Mouse (Mus musculus): ENCODE results near the gene Rfx4.

The Rfx4 gene

DNA sequence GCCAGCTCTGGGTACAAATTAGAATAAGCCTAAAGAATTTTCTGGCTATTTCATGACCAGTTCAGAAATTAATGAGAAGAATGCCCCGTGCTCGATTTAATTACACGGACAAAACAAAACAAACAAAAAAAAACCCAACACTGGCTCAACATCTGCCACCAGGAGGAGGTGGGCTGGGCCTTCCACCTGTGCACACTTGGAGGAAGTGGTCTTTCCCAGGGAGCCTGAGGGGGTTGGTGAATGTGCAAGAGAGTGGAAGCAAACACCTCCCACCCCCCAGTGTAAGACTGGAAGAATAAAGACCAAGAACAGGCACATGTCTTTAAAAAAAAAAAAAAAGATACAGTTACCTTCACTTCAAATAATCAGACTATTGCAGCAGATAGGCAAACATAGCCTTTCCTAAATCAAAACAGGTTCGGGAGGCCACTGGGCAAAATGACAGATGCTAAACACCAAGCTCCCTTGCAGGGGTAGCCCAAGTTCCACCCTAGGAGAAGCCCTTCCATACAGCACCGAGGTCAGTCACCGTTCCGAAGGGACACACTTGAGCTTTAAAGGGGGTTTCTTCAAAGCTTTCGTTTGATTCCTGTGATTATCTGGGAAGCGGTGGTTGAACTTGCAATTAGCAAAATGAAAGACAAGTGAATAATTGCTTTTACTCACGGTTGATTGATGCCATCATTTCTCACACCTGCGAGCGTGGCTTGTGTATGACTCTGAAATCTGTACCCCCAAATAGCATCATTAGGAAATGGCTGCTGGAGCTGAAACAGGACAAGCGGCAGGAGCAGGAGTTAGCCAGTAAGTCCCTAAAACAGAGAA lies 103.9 kb downstream of the Rfx4 start:
- DNase-seq (ENCODE audit: extremely low read depth, low read depth) = no peak

DNA sequence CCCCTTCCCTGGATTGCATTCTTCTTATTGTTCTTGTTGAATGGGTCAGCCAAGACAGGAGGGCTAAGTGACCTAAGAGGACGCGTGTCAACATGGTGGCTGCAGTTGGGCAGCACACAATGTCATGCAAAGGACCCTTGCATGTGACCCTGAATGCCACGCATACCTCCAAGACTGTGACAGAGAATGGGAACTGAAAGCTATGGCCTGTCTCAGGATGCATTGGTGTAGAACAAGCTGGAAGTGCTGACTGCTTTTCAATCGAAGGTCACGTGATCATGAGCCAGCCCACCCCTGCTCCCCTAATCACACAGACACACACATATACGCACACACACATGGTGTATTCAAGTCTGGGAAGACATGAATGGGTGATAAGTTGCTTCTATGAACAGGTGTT lies 107.6 kb downstream of the Rfx4 start:
- no peak for DNase-seq (ENCODE audit: extremely low read depth, low read depth)

DNA sequence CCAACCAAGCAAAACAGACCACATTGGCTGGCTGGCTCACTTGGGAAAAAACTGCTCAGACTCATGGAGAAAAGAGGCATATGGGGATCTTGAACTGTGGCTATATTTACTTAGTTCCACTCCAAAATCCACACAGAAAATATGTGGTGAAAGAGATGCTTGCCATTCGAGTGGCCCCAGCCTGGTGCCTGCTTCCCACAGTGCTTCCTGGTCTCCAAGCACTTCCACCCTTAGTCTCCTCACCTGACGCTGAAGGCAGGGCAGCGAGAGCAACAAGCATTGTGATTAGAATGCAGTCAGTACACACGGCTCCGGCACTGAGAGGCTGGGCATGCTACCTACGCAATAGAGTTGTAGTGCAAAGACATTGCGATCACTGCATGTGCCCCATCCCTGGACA lies 111.7 kb downstream of the Rfx4 start:
- DNase-seq (ENCODE audit: extremely low read depth, low read depth) = no peak

DNA sequence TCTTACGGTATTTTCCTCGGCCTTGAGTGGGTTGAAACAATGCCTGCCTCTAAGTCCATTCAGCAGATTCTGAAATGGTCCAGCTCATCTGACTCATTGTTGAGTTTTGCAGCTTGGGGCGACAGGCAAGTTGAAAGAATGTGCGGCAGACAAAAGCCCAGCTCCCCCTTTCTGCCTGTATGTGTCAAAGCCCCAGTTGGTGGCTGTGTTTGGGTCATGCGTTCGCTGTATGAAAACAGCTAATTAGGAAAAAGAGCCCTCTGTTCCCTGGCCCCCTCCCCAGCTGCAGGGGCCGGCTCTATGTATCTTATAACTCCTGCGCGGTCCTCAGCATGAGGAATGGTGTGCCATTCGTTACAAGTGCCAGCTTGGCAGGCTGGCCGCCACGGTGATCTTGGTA lies 115.4 kb downstream of the Rfx4 start:
- DNase-seq (ENCODE audit: extremely low read depth, low read depth) = no peak

DNA sequence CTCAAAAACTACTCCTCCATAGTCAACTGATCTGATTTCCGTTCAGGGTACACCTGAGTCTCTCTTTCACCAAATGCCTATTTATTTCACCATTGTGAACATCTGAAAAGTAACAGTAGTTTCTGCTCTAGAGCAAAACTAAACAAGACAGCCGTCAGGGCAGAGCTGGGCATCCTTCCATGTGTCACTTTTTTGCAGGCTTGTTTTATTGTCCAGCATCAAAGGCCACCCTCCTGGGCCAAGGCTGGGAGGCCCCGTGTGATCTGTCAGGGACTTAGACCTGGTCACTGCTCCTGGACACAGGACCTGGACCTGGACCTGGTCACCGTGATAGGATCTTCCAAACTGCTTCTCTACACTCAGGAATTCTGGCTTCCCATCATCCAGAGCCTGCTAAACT lies 116.1 kb downstream of the Rfx4 start:
- DNase-seq (ENCODE audit: extremely low read depth, low read depth) = no peak

DNA sequence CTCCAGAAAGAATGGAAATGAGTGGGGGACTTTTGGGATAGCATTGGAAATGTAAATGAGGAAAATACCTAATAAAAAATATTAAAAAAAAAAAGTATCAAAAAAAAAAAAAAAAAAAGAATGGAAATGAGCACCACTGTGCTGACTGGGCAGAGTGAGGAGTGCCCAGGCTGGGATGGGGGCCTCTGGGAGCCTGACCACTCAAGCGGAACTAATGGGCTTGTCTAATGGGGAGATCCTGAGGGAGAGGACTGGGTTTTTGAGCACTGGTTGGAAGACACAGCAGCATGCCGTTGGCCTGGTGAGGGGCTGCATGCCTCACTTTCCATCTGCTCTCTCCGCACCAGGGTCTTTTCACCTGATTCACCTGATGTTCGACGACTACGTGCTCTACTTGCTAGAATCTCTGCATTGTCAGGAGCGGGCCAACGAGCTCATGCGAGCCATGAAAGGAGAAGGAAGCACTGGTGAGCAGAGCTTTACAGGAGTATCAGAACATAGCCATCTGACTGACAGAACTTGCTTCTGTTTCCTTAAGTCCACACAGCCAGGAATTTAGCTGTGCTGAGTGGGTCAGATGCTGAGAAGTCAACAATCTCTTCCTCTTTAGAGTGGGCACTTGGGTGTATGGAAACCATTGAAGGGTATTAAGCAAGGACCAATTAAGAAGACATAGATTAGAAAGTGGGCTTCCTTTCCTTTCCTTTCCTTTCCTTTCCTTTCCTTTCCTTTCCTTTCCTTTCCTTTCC lies 124.1 kb downstream of the Rfx4 start:
- DNase-seq (ENCODE audit: extremely low read depth, low read depth) = no peak

DNA sequence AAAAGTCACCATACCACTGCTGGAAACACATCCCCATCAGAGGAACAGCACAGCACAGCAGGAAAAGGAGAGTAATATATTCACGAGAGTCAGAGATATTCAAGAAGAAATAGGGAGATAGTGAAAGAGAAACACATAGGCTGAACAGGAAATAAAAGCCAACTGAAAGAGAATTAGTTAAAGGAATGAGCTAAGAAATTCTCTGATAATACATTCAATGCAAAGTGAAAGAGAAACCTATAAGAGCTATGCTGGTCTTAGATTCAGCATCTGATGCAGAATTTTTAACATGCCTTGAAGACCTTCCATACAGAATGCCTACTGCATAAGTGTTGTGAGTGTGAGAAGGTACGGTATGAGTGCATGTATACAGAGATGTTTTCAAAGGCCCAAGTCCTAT lies 126.7 kb downstream of the Rfx4 start:
- DNase-seq (ENCODE audit: extremely low read depth, low read depth) = no peak

DNA sequence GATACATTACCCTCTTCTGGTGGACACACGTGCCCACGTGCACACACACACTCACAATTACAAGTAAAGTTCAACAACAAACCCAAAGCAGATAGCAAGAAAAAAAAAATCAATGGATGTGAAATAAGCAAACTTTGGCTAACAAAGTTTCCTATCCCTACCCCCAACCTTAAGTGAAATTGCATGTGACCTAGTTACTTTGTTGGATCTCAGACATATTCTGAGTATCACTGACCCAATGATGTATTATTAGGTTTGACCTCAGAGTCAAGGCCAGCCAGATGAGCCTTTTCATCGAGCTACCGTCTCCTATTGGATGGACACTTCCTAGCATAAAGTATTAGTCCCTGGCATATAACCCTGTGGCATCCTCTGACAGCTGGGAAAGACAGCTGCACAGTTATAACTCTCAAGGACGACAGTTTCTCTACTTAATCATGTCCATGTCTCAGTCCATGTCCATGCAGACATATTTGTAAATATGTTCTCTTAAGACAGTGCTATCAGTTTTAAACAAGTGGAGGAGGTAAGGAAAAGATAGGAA lies 129.6 kb downstream of the Rfx4 start:
- DNase-seq (ENCODE audit: extremely low read depth, low read depth) = no peak

DNA sequence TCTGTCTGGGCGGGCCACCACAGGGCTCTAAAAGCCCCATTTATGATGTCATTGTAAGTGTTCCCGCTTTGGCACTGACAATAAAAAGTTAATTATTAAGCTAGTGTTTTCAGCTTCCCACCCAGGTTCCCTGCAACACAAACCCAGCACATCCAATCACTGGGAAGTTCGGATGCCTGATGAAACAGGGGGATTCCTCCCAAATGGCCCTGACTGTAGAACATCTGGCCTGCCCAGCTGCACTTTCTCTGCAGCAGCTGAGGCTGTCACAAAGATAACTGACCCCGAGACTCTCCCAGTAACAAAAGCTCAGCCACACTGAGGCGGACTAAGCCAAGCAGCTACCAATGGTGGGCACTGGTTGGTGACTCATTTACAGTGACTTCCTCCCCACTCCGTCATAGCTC lies 130.4 kb downstream of the Rfx4 start:
- DNase-seq (ENCODE audit: extremely low read depth, low read depth) = no peak

DNA sequence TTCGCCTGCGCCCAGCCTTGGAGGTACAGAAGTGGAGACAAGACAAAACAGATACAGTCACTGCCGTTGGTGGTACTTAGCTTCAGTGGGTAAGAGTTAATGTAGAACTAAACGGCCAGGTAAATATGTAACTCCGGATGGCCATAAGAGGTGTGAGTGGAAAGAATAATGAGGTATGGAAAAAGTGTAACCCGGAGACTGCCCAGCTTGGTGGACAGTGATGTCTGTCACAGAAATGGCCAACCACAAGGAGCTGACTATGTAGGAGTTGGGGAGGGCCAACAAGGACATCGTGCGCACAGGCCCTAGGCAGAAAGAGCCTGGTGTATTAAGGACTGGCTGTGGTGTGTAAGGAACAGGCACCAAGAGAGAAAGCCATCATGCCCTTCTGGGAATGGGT lies 130.9 kb downstream of the Rfx4 start:
- no peak for DNase-seq (ENCODE audit: extremely low read depth, low read depth)

DNA sequence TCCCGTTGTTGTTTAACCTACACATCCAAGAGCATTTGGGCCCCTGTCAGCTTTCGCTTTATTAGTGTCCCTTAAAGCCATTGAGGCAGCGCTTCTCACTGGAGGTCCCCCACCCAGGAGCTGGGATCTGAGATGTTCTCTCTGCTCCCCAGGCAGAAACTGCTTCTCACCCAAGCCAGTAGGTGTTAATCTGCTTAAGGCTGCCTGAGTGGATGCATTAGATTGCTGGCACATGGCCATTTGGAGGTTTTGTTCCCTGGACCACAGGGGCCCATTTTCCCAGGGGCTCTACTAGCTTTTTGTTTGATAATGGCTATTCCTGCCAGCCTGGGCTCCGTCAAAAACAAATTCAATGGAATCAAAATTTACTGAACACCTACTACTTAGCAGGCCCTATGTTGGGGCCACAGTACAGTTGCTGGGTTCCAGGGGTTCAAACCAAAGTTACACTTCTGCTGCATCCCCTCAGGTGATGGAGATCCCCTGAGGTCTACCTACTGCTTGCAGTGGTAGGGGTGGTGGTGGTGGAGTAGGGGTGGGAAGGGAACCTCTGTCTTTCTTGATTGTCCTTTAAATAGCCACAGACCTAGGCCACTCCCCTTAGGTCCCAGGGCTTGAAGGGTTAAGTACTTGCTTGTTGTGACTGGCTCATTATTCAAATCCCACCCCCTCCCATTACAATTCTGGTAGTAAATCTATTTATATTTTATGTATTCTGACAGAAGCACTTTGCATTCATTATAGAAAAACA lies 133.4 kb downstream of the Rfx4 start:
- DNase-seq (ENCODE audit: extremely low read depth, low read depth) = no peak

DNA sequence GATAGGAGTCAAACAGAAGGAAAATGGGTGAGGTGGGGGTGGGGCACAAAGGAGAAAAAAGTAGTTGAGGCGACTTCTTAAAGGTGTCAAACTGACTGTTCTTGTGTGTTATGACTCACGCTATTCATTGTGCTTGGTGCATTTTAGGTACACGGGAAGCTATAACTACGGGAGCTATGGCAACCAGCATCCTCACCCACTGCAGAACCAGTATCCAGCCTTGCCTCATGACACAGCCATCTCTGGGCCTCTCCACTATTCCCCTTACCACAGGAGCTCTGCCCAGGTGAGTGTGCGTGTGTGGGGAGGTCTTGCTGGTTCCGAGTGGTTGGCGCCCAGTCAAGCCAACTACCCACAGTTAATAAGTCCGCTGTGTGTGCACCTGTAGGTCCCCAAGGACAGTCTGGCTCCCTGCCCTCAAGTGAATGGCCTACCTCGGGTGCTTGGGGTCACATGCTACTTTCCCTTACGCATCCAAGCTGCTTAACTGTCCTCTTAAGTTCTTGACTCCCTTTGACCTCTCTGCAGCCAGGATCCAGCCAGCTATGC lies 140.0 kb downstream of the Rfx4 start:
- no peak for DNase-seq (ENCODE audit: extremely low read depth, low read depth)

DNA sequence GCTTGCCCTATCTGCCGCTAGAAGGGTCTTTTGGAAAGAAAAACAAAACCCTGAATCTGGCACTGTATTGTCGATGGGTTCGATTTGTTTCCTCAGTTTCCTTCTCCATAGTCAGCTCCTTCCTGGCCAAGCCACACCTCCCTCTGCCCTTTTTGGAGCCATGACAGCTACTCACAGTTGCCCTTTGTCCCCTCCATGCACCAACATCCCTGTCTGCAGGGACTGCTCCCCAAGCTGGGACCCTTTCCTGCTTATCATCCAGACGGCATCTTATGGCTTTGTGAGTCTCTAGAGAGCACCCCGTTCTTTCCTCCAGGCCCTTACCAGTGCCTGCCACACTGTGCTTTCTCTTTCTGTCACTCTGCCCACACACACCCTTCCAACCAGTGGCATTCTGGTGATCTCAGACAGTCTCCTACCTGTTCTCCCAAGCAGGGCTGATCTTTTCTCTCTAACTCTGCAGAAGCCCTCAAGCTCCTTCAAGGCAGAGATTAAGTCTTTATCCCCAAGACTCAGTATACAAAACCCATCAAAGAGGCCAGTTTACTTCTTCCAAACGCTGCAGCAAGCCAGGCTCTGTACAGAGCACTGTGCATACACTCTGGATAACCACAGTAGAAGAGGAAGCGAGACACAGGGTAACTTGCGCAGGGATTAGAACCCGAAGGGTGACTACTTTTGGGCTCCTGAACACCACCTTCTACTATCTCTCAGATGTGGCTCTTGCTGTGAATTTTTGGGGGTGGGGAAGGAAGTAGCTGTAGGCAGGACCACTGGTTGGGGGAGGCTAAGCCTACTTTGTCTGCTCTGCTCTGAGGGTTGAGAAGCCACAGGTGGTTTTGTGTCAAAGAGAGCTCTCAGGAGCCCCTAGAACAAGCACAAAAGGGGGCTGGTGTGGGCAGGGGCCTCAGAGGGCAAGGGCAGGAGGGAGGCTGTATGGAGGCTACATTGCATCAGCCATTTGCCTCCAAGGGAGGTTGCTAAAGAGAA lies 141.4 kb downstream of the Rfx4 start:
- DNase-seq (ENCODE audit: extremely low read depth, low read depth) = peak; percentile 40

DNA sequence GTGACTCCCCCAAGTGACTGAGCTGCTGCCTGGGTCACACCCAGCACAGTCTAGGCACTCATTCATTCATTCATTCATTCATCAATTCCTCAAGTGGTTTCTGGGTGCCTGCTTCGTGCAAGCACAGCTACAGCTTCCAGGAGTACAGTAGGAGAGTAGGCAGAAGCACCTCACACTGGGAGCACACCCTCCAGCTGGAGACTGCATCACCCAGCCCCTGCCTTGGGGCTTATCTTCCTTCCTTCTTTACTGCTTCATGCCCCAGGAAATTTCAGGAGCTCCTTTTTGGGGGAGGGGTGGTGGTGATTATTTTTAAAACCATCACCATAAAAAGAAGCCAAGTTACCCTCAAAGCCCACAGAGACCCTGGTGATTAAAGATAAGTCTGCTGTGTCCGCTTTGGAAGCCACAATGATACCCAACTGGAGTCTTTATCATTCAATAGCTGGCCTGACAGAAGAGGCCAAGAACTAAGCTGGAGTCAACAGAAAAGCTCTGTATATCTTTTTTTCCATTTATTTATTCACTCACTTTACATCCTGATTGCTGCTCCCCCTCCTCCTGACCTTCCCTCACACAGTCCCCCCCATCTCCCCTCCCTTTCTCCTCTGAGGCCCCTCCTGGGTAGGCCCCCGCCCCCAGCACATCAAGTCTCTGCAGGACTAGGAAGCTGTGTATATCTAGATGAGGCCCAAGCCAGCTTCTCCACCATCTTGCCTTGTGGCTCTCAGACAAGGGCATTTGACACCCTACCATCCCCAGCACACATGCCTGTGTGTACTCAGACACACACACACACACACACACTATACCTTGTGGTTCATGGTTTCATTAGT lies 142.5 kb downstream of the Rfx4 start:
- DNase-seq (ENCODE audit: extremely low read depth, low read depth) = peak; percentile 93

DNA sequence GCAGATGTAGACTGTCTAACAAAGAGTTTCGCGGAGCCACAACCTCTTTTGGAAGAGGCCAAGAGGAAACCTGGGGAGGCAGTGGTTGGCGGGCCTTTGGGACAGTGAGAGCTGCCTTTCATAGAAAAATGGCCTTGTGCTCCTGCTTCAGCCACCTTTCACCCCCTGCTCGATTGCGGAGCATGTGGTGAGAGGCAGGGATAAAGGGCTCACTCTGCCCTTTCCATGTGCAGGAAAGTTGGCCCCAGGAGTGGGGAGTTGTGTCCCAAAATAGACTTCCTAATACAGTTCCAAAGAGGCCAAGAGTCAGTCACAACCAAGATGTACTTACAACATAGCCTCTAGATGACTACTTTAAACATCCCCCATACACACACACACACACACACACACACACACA lies 145.8 kb downstream of the Rfx4 start:
- DNase-seq (ENCODE audit: extremely low read depth, low read depth) = no peak

DNA sequence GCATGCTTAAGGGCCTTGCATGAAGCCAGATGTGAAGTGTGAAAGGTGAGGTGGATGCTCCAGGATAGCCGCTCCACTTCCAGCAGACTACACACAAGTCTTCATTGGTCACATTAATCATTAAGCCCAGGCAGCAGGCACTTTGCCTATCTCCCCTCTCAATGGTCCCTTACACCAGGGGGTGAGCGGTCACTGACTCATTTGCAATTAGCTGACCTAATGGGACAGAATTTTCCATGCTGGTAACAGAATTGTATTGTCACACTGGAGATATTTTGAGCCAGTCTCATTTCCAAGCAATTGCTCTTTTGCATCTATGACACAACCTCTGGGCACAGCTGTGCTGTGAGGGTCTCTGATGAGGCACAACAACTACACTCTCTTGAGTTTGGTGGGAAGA lies 146.4 kb downstream of the Rfx4 start:
- DNase-seq (ENCODE audit: extremely low read depth, low read depth) = no peak

DNA sequence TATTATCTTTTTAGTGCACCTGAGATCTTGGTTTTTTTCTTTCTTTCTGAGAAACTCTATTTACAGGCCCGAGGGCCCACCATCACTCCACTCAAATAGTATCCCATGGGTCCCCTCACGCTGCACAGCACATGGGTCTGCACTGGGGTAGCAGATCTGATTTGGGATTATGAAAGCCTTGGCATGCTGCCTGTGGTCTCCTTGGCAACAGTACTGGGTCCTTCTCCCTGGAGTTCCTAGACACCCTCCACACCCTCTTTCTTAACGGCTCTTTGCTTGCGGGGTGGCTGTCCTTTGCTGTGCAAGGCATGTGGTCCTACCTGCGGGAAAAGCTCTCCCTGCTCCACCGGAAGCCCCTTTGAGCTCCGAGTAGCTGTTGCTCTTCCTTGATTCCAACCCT lies 147.4 kb downstream of the Rfx4 start:
- DNase-seq (ENCODE audit: extremely low read depth, low read depth) = no peak

DNA sequence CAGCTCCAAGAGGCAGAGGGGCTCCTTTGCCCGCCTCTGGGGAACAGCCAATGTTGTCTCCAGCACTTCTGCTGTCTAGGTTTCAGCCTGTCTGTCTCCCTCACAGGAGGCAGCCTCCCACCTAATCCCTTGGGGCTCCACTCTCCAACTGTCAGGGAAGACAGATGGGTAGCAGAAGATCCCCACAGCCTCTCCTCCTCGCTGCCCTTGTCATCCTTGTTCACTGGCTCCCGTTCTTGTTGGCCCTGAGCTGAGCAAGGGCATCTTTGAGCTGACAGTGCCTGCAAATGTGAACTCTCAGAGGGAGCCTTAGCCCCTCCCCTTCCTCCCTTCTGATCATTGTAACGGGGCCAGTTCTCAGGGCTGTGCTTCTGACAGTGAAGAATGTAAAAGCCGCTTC lies 147.9 kb downstream of the Rfx4 start:
- no peak for DNase-seq (ENCODE audit: extremely low read depth, low read depth)

DNA sequence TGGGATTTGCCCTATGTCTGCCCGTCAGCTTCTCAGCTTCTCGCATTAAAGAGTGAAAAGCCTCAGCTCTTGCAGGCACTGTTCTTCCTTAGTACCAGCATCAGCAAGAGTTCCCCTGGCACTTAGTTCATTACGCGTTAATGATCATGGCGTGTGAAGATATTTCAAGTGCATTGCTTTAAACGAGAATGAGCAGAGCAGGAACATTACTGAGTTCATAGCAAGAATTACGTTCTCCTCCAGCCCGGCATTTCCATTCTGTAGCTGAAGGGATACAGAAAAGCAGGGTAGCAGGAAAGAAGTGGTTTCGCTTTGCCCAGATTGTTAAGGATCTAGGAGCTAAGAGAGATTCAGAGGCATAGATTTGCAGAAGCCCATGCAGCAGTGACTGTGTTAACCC lies 151.0 kb downstream of the Rfx4 start:
- no peak for DNase-seq (ENCODE audit: extremely low read depth, low read depth)

DNA sequence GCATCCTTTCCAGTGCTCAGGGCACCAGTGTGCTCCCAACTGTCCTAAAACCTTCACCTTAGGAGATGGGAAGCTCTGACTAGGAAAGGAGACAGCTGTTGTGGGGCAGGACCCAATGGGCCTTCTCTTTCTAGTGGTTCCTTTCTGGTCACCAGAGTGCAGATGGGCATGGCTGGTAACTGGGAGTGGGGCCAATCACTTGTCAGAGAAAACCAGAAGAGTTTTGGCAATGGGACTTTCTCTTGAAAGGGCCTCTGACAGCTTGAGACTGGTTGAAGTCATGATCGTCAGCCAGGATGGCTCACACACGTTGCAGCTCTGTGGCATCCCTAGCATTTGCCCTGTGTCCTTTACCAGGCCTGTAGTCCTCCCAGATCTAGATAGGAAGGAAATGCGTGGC lies 152.1 kb downstream of the Rfx4 start:
- DNase-seq (ENCODE audit: extremely low read depth, low read depth) = no peak
